28 mouse cellular contexts compared by ENCODE assay signal in genomic region chr14:118374819-118375520, GRCm38 (mm10).
DNase-seq lines count a peak whose midpoint lies in the region; ATAC-seq lines count a peak whose summit lies in the region.
"Had no signal": no experiment of that assay in that cellular context is flagged by ENCODE, and none has a peak within 500 bp of the region (broad histone marks: within the 10 kb centered on the region; RNA-seq: fewer than 3 reads in every experiment).

No protein-coding gene starts in this region.

- no peak overlapping the region for H3K4me2 ChIP-seq in heart, embryonic 11.5 days
- H3K4me2 ChIP-seq: embryonic facial prominence, embryonic 13.5 days; embryonic facial prominence, embryonic 15.5 days; forebrain, embryonic 12.5 days had no signal

- no peaks in the 10 kb centered on the region for H3K36me3 ChIP-seq in heart, embryonic 11.5 days (ENCODE audit: control insufficient read depth, insufficient read depth, low read length)
- H3K36me3 ChIP-seq: embryonic facial prominence, embryonic 13.5 days; embryonic facial prominence, embryonic 15.5 days; forebrain, embryonic 10.5 days; forebrain, embryonic 12.5 days; G1E had no signal

- no peak overlapping the region for H3K27ac ChIP-seq in heart, embryonic 11.5 days (ENCODE audit: low read depth, low read length)
- H3K27ac ChIP-seq: embryonic facial prominence, embryonic 13.5 days; embryonic facial prominence, embryonic 15.5 days; forebrain, embryonic 10.5 days; forebrain, embryonic 12.5 days had no signal

- H3K4me1 ChIP-seq in heart, embryonic 11.5 days (ENCODE audit: control insufficient read depth, insufficient read depth, low read length) = no peaks in the 10 kb centered on the region
- H3K4me1 ChIP-seq: embryonic facial prominence, embryonic 13.5 days; embryonic facial prominence, embryonic 15.5 days had no signal

- no peak overlapping the region for H3K9ac ChIP-seq in heart, embryonic 11.5 days (ENCODE audit: low read depth, low read length)
- H3K9ac ChIP-seq: embryonic facial prominence, embryonic 13.5 days; embryonic facial prominence, embryonic 15.5 days; forebrain, embryonic 12.5 days had no signal

- DNase-seq in heart, adult 11 months = peak; percentile 61
- peak; percentile 68 for DNase-seq in ES-CJ7 (ENCODE audit: low read depth, low spot score)
- peak; percentile 81 for DNase-seq in R1 (ENCODE audit: low read depth, low spot score)
- DNase-seq in right cerebral cortex, adult 2 months (ENCODE audit: low spot score in 2 of 2) = no peak
- DNase-seq: adrenal gland, adult 2 months; adrenal gland, postnatal 10 days; adrenal gland, postnatal 25 days; B cell, adult 2 months; cerebellum, adult 11 months; cerebellum, adult 18-20 months; cerebellum, adult 8-10 months; cerebellum, adult 9-11 months; cerebellum, postnatal 14 days; cerebellum, postnatal 36 days; embryo, embryonic 11 days had no signal

- H3K9me3 ChIP-seq in heart, embryonic 11.5 days (replicated peaks; ENCODE audit: control insufficient read depth, low read length) = no peaks in the 10 kb centered on the region
- H3K9me3 ChIP-seq: embryonic facial prominence, embryonic 13.5 days; embryonic facial prominence, embryonic 15.5 days; forebrain, embryonic 12.5 days; G1E had no signal

- 86% methylated on average over 10 of the region's 10 CpGs for WGBS in heart, embryonic 11.5 days (ENCODE audit: insufficient replicate concordance)

- no peak overlapping the region for H3K4me3 ChIP-seq in heart, embryonic 11.5 days (ENCODE audit: low read depth, low read length)
- H3K4me3 ChIP-seq: embryonic facial prominence, embryonic 13.5 days; embryonic facial prominence, embryonic 15.5 days; erythroblast, embryonic 14.5 days; forebrain, embryonic 10.5 days; forebrain, embryonic 12.5 days had no signal

- ATAC-seq in heart, embryonic 11.5 days (replicated peaks; ENCODE audit: insufficient number of reproducible peaks, low FRiP score, low TSS enrichment) = no peak
- ATAC-seq in activated CD4-positive, CD25-positive, alpha-beta regulatory T cell, adult 4 months = no peak
- ATAC-seq: CD4-positive, CD25-positive, alpha-beta regulatory T cell, adult 4 months; forebrain, embryonic 14.5 days; forebrain, embryonic 16.5 days; Patski had no signal

- no peaks in the 10 kb centered on the region for H3K27me3 ChIP-seq in heart, embryonic 11.5 days (ENCODE audit: control insufficient read depth, insufficient read depth, low read length)
- H3K27me3 ChIP-seq: CH12.LX had no signal

Comparison
In these comparisons a context has a peak if more than half of its experiments do, and no peak if none do; other contexts are left out.
1. DNase-seq: peak in heart, adult 11 months (single experiment), ES-CJ7 (single experiment) and R1 (single experiment); none in right cerebral cortex, adult 2 months (0 of 2).